Mouse (Mus musculus) lung, adult 2 months (tissue): ENCODE data around the gene Wdr64. TPM values are rescaled to one million over a fixed set of nuclear protein-coding genes. Genes with fewer than 3 reads are reported as not detected.

ENCODE experiments used
- DNase-seq: peaks from one replicate; pipeline ENCODE4 v3.0.0; 2022
- H3K4me1 ChIP-seq: fragments of 200-500 bp; 2 replicates; pipeline ENCODE4 v1.6.1; 2011; ENCODE audit warnings: low read length; ENCODE audit not compliant: control insufficient read depth, insufficient read depth
- H3K4me3 ChIP-seq: fragments of 200-500 bp; replicated peaks from 2 replicates; pipeline ENCODE3; 2011; ENCODE audit warnings: low read depth, mild to moderate bottlenecking, control low read depth, low read length; ENCODE audit errors: extremely low read depth
- CTCF ChIP-seq: fragments of 200-500 bp; IDR thresholded peaks from 2 replicates; pipeline ENCODE4 v1.5.1; 2011; ENCODE audit warnings: mild to moderate bottlenecking, low read length, control low read depth; ENCODE audit not compliant: insufficient read depth
- POLR2A ChIP-seq: fragments of 200-500 bp; IDR thresholded peaks from 2 replicates; pipeline ENCODE4 v1.6.1; 2011; ENCODE audit warnings: low read depth, mild to moderate bottlenecking, control low read depth, low read length, borderline replicate concordance; ENCODE audit errors: extremely low read depth
- WGBS: fragments of 180-500 bp; shearing (Covaris S2); methylation state at CpG from one replicate; pipeline ENCODE4 v1.1.7; 2018; 5-methylcytosine and 5-hydroxymethylcytosine counted together
- polyA plus RNA-seq: library from polyadenylated mRNA; depleted of rRNA; stranded (reverse); fragments of >200 nt; gene quantifications from 2 replicates; pipeline ENCODE4 v1.2.3, GENCODE M21; 2012; rRNA removed

Gene Wdr64
- polyA plus RNA-seq, 1 experiment: not detected

DNA sequence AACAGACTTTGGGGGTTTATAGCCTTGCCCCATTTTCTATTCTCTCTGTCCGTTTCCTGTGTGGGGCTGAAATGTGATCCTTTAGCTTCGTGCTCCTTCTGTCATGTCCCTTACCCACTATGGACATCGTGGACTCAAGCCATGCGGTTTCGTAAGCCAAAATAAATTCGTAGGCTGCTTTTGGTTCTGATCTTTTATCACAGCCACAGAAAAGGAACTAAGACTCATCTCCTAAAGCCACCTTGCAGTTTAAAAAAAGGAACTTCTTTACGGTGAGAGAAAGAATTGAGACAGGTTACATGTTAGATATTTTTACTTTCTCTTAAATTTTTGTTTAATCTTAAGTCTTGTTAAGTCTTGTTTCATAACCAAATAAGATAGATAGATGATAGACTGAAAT lies 130.1 kb downstream of the Wdr64 start:
- TF ChIP-seq POLR2A (no peak), CTCF (no peak)
- no peak for DNase-seq
- H3K4me3 ChIP-seq: no peak overlapping the region
- WGBS: 78% methylated on average over 7 of the region's 7 CpGs
- no peaks in the 10 kb centered on the region for H3K4me1 ChIP-seq

DNA sequence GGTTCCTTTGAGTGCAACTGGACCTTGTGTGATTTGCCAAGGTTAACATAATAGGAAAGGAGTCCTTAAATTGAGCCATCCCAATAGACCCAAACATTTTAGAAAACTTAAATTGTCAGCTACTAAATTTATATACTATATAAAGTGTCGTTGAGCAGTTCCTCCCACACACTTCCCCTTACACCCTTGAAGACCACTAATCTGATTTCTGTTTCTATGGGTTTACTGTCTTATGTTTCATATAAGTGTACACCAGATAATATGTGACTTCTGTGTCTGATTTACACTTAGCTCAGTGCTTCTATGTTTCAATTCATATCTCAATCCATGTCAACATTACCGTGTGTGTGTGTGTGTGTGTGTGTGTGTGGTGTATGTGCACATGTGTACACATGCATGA lies 130.8 kb downstream of the Wdr64 start:
- TF ChIP-seq CTCF (no peak), POLR2A (no peak)
- H3K4me3 ChIP-seq: no peak overlapping the region
- no peaks in the 10 kb centered on the region for H3K4me1 ChIP-seq
- DNase-seq: no peak
- 73% methylated on average over 2 of the region's 2 CpGs for WGBS

DNA sequence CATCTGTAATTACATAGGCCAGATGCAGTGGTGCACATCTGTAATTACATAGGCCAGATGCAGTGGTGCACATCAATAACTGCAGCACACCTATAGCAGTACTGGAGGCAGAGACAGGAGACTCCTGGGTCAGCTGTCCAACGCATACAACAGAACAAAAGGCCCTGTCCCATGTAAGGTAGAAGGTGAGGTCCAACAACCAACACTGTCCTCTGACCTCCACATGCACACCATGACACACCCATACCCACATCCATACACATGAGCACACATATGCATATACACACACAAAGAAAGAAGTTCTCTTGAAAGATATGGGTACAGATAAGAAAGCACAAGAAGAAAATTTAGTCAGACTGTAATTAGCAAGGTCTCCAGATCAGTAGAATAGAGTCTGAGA lies 157.1 kb downstream of the Wdr64 start:
- no peaks in the 10 kb centered on the region for H3K4me1 ChIP-seq
- DNase-seq: no peak
- H3K4me3 ChIP-seq: no peak overlapping the region
- TF ChIP-seq POLR2A (no peak), CTCF (no peak)
- 87% methylated on average over 1 of the region's 1 CpGs for WGBS

Other genes starting within 250 kb of the Wdr64 start
- 0.07 and 0.45 TPM in 2 replicates for gene Rgs7, start 206.1 kb upstream of the Wdr64 start, polyA plus RNA-seq
- gene Kmo, start 78.2 kb upstream of the Wdr64 start, polyA plus RNA-seq: 1.1 and 1.8 TPM in 2 replicates
- gene Fh1, start 73.0 kb upstream of the Wdr64 start, polyA plus RNA-seq: 14.0 and 25.1 TPM in 2 replicates
- gene Opn3, start 5.8 kb upstream of the Wdr64 start, polyA plus RNA-seq: 1.7 and 3.6 TPM in 2 replicates
- 8.0 and 16.3 TPM in 2 replicates for gene Chml, start 5.7 kb upstream of the Wdr64 start, polyA plus RNA-seq
- 0.08 and 0.19 TPM in 2 replicates for gene Exo1, start 182.0 kb downstream of the Wdr64 start, polyA plus RNA-seq
- not detected in 2 replicates for gene Gm38100, start 221.7 kb downstream of the Wdr64 start, polyA plus RNA-seq